Mouse (Mus musculus) forebrain, postnatal 0 days (tissue): ENCODE results near the gene Lrrc51. TPM values are rescaled to one million over a fixed set of nuclear protein-coding genes. Genes with fewer than 3 reads are reported as not detected.

ENCODE experiments used
- ATAC-seq: fragments of 200-750 bp; cut with Nextera tagmentation; 2 replicates; pipeline ENCODE4 v1.8.0; 2017; ENCODE audit warnings: mild to moderate bottlenecking, moderate library complexity
- DNase-seq: peaks from one replicate; pipeline ENCODE4 v3.0.0-alpha.2; 2015
- H3K27ac ChIP-seq: fragments of 300-500 bp; sonication (generic); 2 replicates; pipeline ENCODE4 v1.5.1; 2014; ENCODE audit warnings: low read depth, mild to moderate bottlenecking, antibody characterized with exemption, low read length, moderate library complexity, mixed read lengths
- H3K27me3 ChIP-seq: fragments of 300-500 bp; sonication (generic); 2 replicates; pipeline ENCODE4 v1.6.1; 2014; ENCODE audit warnings: mild to moderate bottlenecking, low read length, mixed read lengths; ENCODE audit not compliant: insufficient read depth
- H3K36me3 ChIP-seq: fragments of 300-500 bp; sonication (generic); 2 replicates; pipeline ENCODE4 v1.6.1; 2014; ENCODE audit warnings: mild to moderate bottlenecking, moderate library complexity; ENCODE audit not compliant: insufficient read depth
- H3K4me1 ChIP-seq: fragments of 300-500 bp; sonication (generic); 2 replicates; pipeline ENCODE4 v1.6.1; 2014; ENCODE audit warnings: antibody characterized with exemption; ENCODE audit not compliant: insufficient read depth
- H3K4me2 ChIP-seq: fragments of 300-500 bp; sonication (generic); 2 replicates; pipeline ENCODE4 v1.6.1; 2014; ENCODE audit warnings: low read depth, mild to moderate bottlenecking, moderate library complexity
- H3K4me3 ChIP-seq: fragments of 300-500 bp; sonication (generic); 2 replicates; pipeline ENCODE4 v1.5.1; 2014; ENCODE audit warnings: low read depth, low read length, mixed read lengths
- H3K9ac ChIP-seq: fragments of 300-500 bp; sonication (generic); 2 replicates; pipeline ENCODE4 v1.6.1; 2014; ENCODE audit warnings: mild to moderate bottlenecking
- H3K9me3 ChIP-seq: fragments of 300-500 bp; sonication (generic); 2 replicates; pipeline ENCODE4 v1.6.1; 2016; ENCODE audit warnings: low read length
- CTCF ChIP-seq: sonication (generic); IDR thresholded peaks from 2 replicates; pipeline ENCODE4 v1.5.1; 2016; ENCODE audit warnings: antibody characterized with exemption, control low read depth, low read depth
- WGBS: fragments of 180-500 bp; shearing (Covaris S2); extraction: QIAGEN DNeasy Blood & Tissue Kit; methylation state at CpG from one replicate; pipeline ENCODE4 v1.1.7; 2014; 5-methylcytosine and 5-hydroxymethylcytosine counted together
- polyA plus RNA-seq: library from polyadenylated mRNA; unstranded; fragments of >200 nt; fragmentation: Nextera tagmentation; extraction: Ambion mirVana; gene quantifications from 2 replicates; pipeline ENCODE4 v1.2.1, GENCODE M21; 2015
- total RNA-seq: library from RNA; depleted of rRNA; stranded (reverse); fragments of >200 nt; gene quantifications from 2 replicates; pipeline ENCODE4 v1.2.3, GENCODE M21; 2014; rRNA removed

Lrrc51 gene
- 4.8 and 5.4 TPM in 2 replicates for total RNA-seq
- 9.1 and 10.6 TPM in 2 replicates for polyA plus RNA-seq

- H3K36me3 ChIP-seq = no peaks in the 10 kb centered on the region
- H3K4me1 ChIP-seq = peaks cover 9% of the 10 kb centered on the region; the same call in 1 of the 2 replicates
- peak within 1 kb of the TSS; percentile 71 for H3K27ac ChIP-seq
- ATAC-seq = peak; percentile 99
- no peaks in the 10 kb centered on the region for H3K27me3 ChIP-seq
- under 1% methylated on average over 40 of the region's 40 CpGs for WGBS
- peak; percentile 94 for DNase-seq
- H3K9me3 ChIP-seq = no peaks in the 10 kb centered on the region
- peak within 1 kb of the TSS; percentile 84 for H3K4me3 ChIP-seq
- peak within 1 kb of the TSS; percentile 72 for H3K4me2 ChIP-seq
- no peak for TF ChIP-seq CTCF
- H3K9ac ChIP-seq = peak within 1 kb of the TSS; percentile 80
These were observed at the start of gene Lrrc51, which contains the start of gene Numa1 for GRCm38 (mm10) chr7:101933751-101934240. TSS of gene Lrrc51 (minus strand) at chr7:101933895. TSS of gene Numa1 (plus strand) at chr7:101934111.

GRCm38 (mm10) chr7:101982735-101983134 is 49.0 kb upstream of the Lrrc51 start:
- no peak for ATAC-seq
- no peak for DNase-seq

GRCm38 (mm10) chr7:101974505-101974904 is 40.8 kb upstream of the Lrrc51 start:
- no peaks in the 10 kb centered on the region for H3K9me3 ChIP-seq
- WGBS = 58% methylated on average over 2 of the region's 2 CpGs
- H3K27ac ChIP-seq = no peak overlapping the region
- H3K9ac ChIP-seq = no peak overlapping the region
- H3K27me3 ChIP-seq = no peaks in the 10 kb centered on the region
- no peak overlapping the region for H3K4me2 ChIP-seq
- ATAC-seq (no peak), DNase-seq (no peak)
- H3K4me3 ChIP-seq = no peak overlapping the region
- H3K36me3 ChIP-seq = 0 out of 2 replicates have a peak, but pooled peaks cover 4% of the 10 kb centered on the region
- TF ChIP-seq CTCF = no peak
- peaks cover 7% of the 10 kb centered on the region for H3K4me1 ChIP-seq

More at GRCm38 (mm10) chr7:101982735-101983134, 49.0 kb upstream of the Lrrc51 start:
- 92% methylated on average over 1 of the region's 1 CpGs for WGBS
- Histone ChIP-seq H3K9me3 (no peaks in the 10 kb centered on the region), H3K4me1 (no peaks in the 10 kb centered on the region), H3K9ac (no peak overlapping the region), H3K4me3 (no peak overlapping the region), H3K4me2 (no peak overlapping the region), H3K27me3 (no peaks in the 10 kb centered on the region), H3K36me3 (peaks cover 10% of the 10 kb centered on the region), H3K27ac (no peak overlapping the region)
- no peak for TF ChIP-seq CTCF

GRCm38 (mm10) chr7:101973730-101974129 is 40.0 kb upstream of the Lrrc51 start:
- 79% methylated on average over 3 of the region's 3 CpGs for WGBS

GRCm38 (mm10) chr7:101971721-101972120 is 38.0 kb upstream of the Lrrc51 start:
- TF ChIP-seq CTCF = no peak
- H3K9me3 ChIP-seq = no peaks in the 10 kb centered on the region
- 34% methylated on average over 2 of the region's 2 CpGs for WGBS
- H3K4me1 ChIP-seq = peaks cover 14% of the 10 kb centered on the region
- DNase-seq = no peak
- H3K27me3 ChIP-seq = no peaks in the 10 kb centered on the region
- peak overlapping the region; percentile 99 for H3K27ac ChIP-seq
- H3K9ac ChIP-seq = peak overlapping the region; percentile 93; the same call in 1 of the 2 replicates
- peak overlapping the region; percentile 75; the same call in 1 of the 2 replicates for H3K4me3 ChIP-seq
- no peak for ATAC-seq
- H3K36me3 ChIP-seq = no peaks in the 10 kb centered on the region
- H3K4me2 ChIP-seq = peak overlapping the region; percentile 74

More at GRCm38 (mm10) chr7:101973730-101974129, 40.0 kb upstream of the Lrrc51 start:
- Histone ChIP-seq H3K9me3 (no peaks in the 10 kb centered on the region), H3K36me3 (0 out of 2 replicates have a peak, but pooled peaks cover 4% of the 10 kb centered on the region), H3K9ac (no peak overlapping the region), H3K4me3 (no peak overlapping the region), H3K27me3 (no peaks in the 10 kb centered on the region), H3K4me2 (no peak overlapping the region), H3K4me1 (peaks cover 13% of the 10 kb centered on the region), H3K27ac (no peak overlapping the region)
- DNase-seq (no peak), ATAC-seq (no peak)
- no peak for TF ChIP-seq CTCF

GRCm38 (mm10) chr7:101970821-101971461 is 37.2 kb upstream of the Lrrc51 start:
- Histone ChIP-seq H3K4me1 (peaks cover 14% of the 10 kb centered on the region), H3K9ac (peak overlapping the region; percentile 93), H3K27ac (peak overlapping the region; percentile 99), H3K9me3 (no peaks in the 10 kb centered on the region), H3K36me3 (no peaks in the 10 kb centered on the region), H3K4me3 (peak overlapping the region; percentile 75), H3K27me3 (no peaks in the 10 kb centered on the region), H3K4me2 (peak overlapping the region; percentile 74)
- ATAC-seq (peak; percentile 77), DNase-seq (peak; percentile 87)
- peak; percentile 15; the same call in 1 of the 2 replicates for TF ChIP-seq CTCF
- WGBS = under 1% methylated on average over 19 of the region's 19 CpGs

- Histone ChIP-seq H3K36me3 (no peaks in the 10 kb centered on the region), H3K9ac (peak overlapping the region; percentile 93), H3K27ac (peak overlapping the region; percentile 99), H3K4me2 (peak overlapping the region; percentile 74), H3K27me3 (no peaks in the 10 kb centered on the region), H3K4me3 (peak overlapping the region; percentile 75), H3K4me1 (peaks cover 14% of the 10 kb centered on the region), H3K9me3 (no peaks in the 10 kb centered on the region)
- WGBS = 6% methylated on average over 11 of the region's 17 CpGs
- TF ChIP-seq CTCF = no peak
- ATAC-seq (peak; percentile 70), DNase-seq (peak; percentile 95)
These were observed 36.7 kb upstream of the Lrrc51 start for GRCm38 (mm10) chr7:101970429-101970775.
